In the genomic region with DNA sequence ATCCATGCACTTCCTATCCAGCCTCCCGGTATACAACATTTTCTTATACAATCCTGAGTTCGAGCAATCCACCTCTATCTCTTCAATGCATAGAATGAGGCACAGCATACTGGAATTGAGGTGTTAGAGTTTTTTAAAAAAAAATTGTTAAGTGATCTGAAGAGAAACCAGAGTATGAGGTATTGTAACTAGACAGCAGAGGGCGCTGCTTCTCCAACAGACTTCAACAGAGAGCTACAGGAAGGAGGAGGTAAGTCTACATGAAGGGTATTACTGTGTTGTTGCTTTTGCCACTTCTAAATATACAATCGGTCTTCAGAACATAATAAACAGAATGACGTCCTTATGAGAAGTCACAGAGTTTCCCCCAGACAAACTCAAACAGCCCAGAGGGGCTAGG, we compare ENCODE assay signal across 9 mouse cellular contexts.
A peak's percentile ranks its signal among the peaks of the same experiment; 100 is the strongest.
DNase-seq lines count a peak whose midpoint lies in the region; ATAC-seq and TF ChIP-seq lines count a peak whose summit lies in the region.
"Had no signal": no experiment of that assay in that cellular context is flagged by ENCODE, and none has a peak within 500 bp of the region (broad histone marks: within the 10 kb centered on the region; RNA-seq: fewer than 3 reads in every experiment).

No protein-coding gene starts in this region.

- H3K4me1 ChIP-seq in intestine, postnatal 0 days (replicated peaks; ENCODE audit: control insufficient read depth, insufficient read depth, low read length): no peaks in the 10 kb centered on the region
- no peaks in the 10 kb centered on the region for H3K4me1 ChIP-seq in intestine, embryonic 15.5 days (replicated peaks)
- no peaks in the 10 kb centered on the region for H3K4me1 ChIP-seq in MEL (ENCODE audit: control insufficient read depth in 1 of 2, insufficient read depth in 2 of 2, low read length in 2 of 2)

- TF ChIP-seq POLR2A in MEL (IDR thresholded peaks at IDR 0.05; ENCODE audit: control insufficient read depth in 1 of 2, insufficient read depth in 1 of 2, low read depth in 1 of 2, low read length in 2 of 2, poor library complexity in 1 of 2): no peak

- H3K9ac ChIP-seq in intestine, postnatal 0 days (ENCODE audit: low read depth, low read length): no peak overlapping the region
- H3K9ac ChIP-seq in intestine, embryonic 15.5 days: no peak overlapping the region
- no peak overlapping the region for H3K9ac ChIP-seq in MEL (ENCODE audit: control insufficient read depth, low read depth, low read length, poor library complexity, severe bottlenecking)
- H3K9ac ChIP-seq: neural tube, embryonic 12.5 days had no signal

- TF ChIP-seq RAD21 in MEL (IDR thresholded peaks at IDR 0.05; ENCODE audit: low read depth, low read length): peak; percentile 58

- no peak overlapping the region for H3K27ac ChIP-seq in intestine, postnatal 0 days (ENCODE audit: low read depth, low read length)
- no peak overlapping the region for H3K27ac ChIP-seq in intestine, embryonic 15.5 days
- no peak overlapping the region for H3K27ac ChIP-seq in MEL (ENCODE audit: control insufficient read depth, low read depth, low read length)
- H3K27ac ChIP-seq: neural tube, embryonic 12.5 days had no signal

- 65% methylated on average over 5 of the region's 5 CpGs for WGBS in intestine, postnatal 0 days
- WGBS in intestine, embryonic 15.5 days: 61% methylated on average over 5 of the region's 5 CpGs

- H3K27me3 ChIP-seq in intestine, postnatal 0 days (replicated peaks; ENCODE audit: control insufficient read depth, insufficient read depth, low read length): no peaks in the 10 kb centered on the region
- H3K27me3 ChIP-seq in intestine, embryonic 15.5 days (replicated peaks): no peaks in the 10 kb centered on the region
- peaks cover 0 to 1% of the 10 kb centered on the region in 2 experiments; a peak in 3 of 4 replicates for H3K27me3 ChIP-seq in MEL (ENCODE audit: control insufficient read depth in 1 of 2, insufficient read depth in 2 of 2, low read length in 2 of 2)
- H3K27me3 ChIP-seq: neural tube, embryonic 12.5 days had no signal

- no peak overlapping the region for H3K4me2 ChIP-seq in intestine, postnatal 0 days (replicated peaks; ENCODE audit: low read depth)
- H3K4me2 ChIP-seq in intestine, embryonic 15.5 days (replicated peaks): no peak overlapping the region
- H3K4me2 ChIP-seq: neural tube, embryonic 12.5 days had no signal

- no peak for TF ChIP-seq EP300 in MEL (IDR thresholded peaks at IDR 0.05; ENCODE audit: low read depth in 1 of 2, low read length in 2 of 2)

- H3K4me3 ChIP-seq in intestine, postnatal 0 days (ENCODE audit: low read depth, low read length): no peak overlapping the region
- no peak overlapping the region for H3K4me3 ChIP-seq in intestine, embryonic 15.5 days (replicated peaks)
- no peak overlapping the region for H3K4me3 ChIP-seq in MEL (ENCODE audit: control insufficient read depth in 1 of 2, insufficient read depth in 1 of 2, low read depth in 2 of 2, low read length in 2 of 2)
- H3K4me3 ChIP-seq: neural tube, embryonic 12.5 days had no signal

- ATAC-seq in intestine, postnatal 0 days: no peak
- ATAC-seq in intestine, embryonic 15.5 days: no peak
- no peak for ATAC-seq in megakaryocyte, adult 5-6 weeks (ENCODE audit: poor library complexity, severe bottlenecking)
- ATAC-seq in erythroid progenitor cell, adult 5-6 weeks (replicated peaks; ENCODE audit: low FRiP score, poor library complexity, severe bottlenecking): no peak

- peak; percentile 77 for DNase-seq in 3T3-L1 (ENCODE audit: low read depth, low spot score)
- DNase-seq in MEL (ENCODE audit: low read depth, low spot score): peak; percentile 69
- DNase-seq in hindlimb bud, embryonic 11.5 days (ENCODE audit: extremely low spot score, low read depth, low spot score): peak; percentile 70
- DNase-seq in gastrocnemius, adult 18-20 months (ENCODE audit: low spot score): no peak

- no peaks in the 10 kb centered on the region for H3K79me2 ChIP-seq in MEL (ENCODE audit: control insufficient read depth, insufficient read depth, low read length, poor library complexity)

- peak; percentile 69 for TF ChIP-seq CTCF in intestine, postnatal 0 days (IDR thresholded peaks at IDR 0.05; ENCODE audit: low read depth)
- TF ChIP-seq CTCF in MEL (IDR thresholded peaks at IDR 0.05 in 2 of 3, conservative IDR thresholded peaks at IDR 0.05 in 1 of 3; ENCODE audit: control insufficient read depth in 1 of 3, insufficient read depth in 1 of 3, low read depth in 2 of 3, low read length in 3 of 3, poor library complexity in 1 of 3, severe bottlenecking in 1 of 3): peak; percentile 41 to 67 (median 54); a peak in 5 of 6 replicates

- no peaks in the 10 kb centered on the region for H3K9me3 ChIP-seq in intestine, postnatal 0 days (ENCODE audit: control insufficient read depth)
- no peaks in the 10 kb centered on the region for H3K9me3 ChIP-seq in intestine, embryonic 15.5 days
- H3K9me3 ChIP-seq in MEL (replicated peaks; ENCODE audit: insufficient read depth, low read length): no peaks in the 10 kb centered on the region
- H3K9me3 ChIP-seq: neural tube, embryonic 12.5 days had no signal

- H3K36me3 ChIP-seq in intestine, postnatal 0 days (ENCODE audit: control insufficient read depth, insufficient read depth): no peaks in the 10 kb centered on the region
- no peaks in the 10 kb centered on the region for H3K36me3 ChIP-seq in intestine, embryonic 15.5 days
- no peaks in the 10 kb centered on the region for H3K36me3 ChIP-seq in MEL (ENCODE audit: control insufficient read depth in 1 of 2, insufficient read depth in 2 of 2, low read length in 2 of 2)
- H3K36me3 ChIP-seq: neural tube, embryonic 12.5 days had no signal

TF ChIP-seq in MEL, 35 proteins besides CTCF, POLR2A, EP300 and RAD21:
- TF ChIP-seq SMC3 (IDR thresholded peaks at IDR 0.05; ENCODE audit: low read depth, low read length) (peak; percentile 68), E2F4 (IDR thresholded peaks at IDR 0.05; ENCODE audit: borderline replicate concordance, low read depth, low read length) (no peak), NRF1 (IDR thresholded peaks at IDR 0.05; ENCODE audit: insufficient read depth, low read depth, low read length, poor library complexity, severe bottlenecking) (no peak), TAL1 (IDR thresholded peaks at IDR 0.05; ENCODE audit: low read length) (no peak), ZC3H11A (IDR thresholded peaks at IDR 0.05; ENCODE audit: low read depth, low read length) (peak; percentile 17; the same call in 1 of the 2 replicates), ZNF384 (IDR thresholded peaks at IDR 0.05; ENCODE audit: low read depth, low read length) (peak; percentile 67)
TF ChIP-seq in MEL: peak in this region for 3.
